Mouse (Mus musculus) bone marrow macrophage, adult 2 months (primary cell): ENCODE measurements around the gene Rasa4.

Source experiments
- CTCF ChIP-seq: IDR thresholded peaks from 2 replicates; pipeline ENCODE4 v1.5.1; 2012; ENCODE audit warnings: low read depth, mild to moderate bottlenecking, low read length, moderate library complexity
- POLR2A ChIP-seq: IDR thresholded peaks from 2 replicates; pipeline ENCODE4 v1.6.1; 2012; ENCODE audit warnings: mild to moderate bottlenecking, low read depth, low read length, borderline replicate concordance

GRCm38 (mm10) chr5:136036667-136037066 lies 47.0 kb upstream of the Rasa4 start:
- TF ChIP-seq CTCF: no peak
- TF ChIP-seq POLR2A: no peak
